Mouse (Mus musculus): ENCODE data around the gene Wdr63. TPM values are rescaled to one million over a fixed set of nuclear protein-coding genes. Genes with fewer than 3 reads are reported as not detected.

Gene Wdr63
- polyA plus RNA-seq, 1 experiment: not detected

DNA sequence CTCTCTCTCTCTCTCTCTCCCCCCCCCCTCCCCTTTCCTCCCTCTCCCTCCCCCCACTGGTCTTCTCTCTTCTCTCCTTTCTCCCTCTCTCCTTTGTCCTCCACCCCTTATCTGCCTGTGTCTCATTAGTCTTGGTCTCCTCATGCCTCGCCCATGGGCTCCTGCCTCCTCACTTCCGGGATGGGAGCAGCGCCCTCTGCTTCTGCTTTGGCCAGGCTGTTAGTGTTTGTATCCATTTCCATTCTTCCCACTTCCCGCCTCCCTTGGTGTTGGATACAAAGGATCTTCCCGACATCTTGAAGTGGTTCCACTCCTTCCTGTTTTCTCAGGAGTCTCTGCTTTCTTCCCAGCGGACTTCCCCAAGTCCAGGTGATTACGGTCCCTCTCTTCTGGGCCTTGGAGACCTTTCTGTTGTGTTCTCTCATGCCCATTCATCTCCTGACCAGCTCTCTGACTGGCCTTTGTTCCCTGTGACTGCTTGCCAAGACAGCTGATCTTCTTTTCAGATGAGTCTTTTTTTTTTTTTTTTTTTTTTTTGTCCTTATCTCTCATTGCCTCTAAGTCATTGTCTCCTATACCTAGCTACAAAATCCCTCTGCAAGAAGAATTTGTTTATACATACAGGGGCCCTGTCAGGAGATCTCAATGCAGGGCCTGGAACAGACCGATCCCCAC, 96.2 kb downstream of the Wdr63 start:
- TF ChIP-seq GATA1 (IDR thresholded peaks at IDR 0.05; ENCODE audit: low read length): no peak

DNA sequence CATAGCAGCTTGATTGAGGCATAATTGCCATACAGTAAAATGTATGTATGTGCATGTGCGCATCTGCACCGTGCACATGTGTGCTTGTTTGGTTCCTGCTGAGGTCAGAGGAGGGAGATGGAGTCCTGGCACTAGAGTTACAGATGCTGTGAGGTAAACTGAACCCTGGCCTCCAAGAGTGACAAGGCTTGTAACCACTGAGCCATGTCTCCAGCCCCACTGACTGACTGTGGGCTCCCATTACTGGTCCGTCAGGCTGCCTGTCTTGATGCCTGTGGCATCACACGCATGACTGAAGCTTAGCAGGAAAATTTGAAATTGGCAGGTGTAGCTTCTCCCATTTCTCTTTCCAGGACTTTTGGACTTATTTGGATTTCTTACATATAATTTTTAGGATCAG, 97.2 kb downstream of the Wdr63 start:
- no peak for TF ChIP-seq GATA1 (IDR thresholded peaks at IDR 0.05; ENCODE audit: low read length)

DNA sequence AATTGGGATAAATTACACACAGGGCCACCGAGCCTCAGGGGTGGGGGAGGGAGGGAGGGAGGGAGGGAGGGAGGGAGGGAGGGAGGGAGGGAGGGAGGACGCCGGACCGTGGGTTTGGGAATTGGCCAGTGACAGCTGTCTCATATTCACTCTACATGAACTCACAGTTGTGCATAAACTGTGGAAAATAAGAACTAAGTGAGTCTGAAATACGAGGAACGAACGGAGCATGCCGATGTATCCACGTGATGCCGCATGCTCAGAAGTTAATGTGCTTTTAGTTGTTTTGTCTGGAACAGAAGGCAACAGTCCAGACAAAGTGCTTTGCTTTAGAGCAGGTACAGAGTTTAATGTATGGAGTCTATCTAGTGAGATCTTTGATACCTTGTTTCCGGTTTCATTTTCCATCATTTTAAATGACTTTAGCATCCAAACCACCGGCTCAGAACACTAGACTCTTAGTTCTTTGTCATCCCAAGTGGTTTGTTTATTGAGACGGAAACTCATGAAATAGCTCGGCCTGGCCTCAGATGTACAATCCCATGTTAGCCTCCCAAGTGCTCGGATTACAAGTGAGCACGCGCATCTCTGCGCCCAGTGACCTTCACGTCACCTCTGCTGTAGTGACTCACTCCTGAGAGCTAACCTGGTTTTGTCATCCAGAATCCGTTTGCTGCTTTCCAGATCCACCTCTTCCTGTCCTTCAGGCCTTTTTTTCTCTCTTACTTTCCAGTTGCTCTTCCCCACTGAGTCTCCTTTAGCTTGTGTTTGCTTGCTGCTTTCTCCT, 97.9 kb downstream of the Wdr63 start:
- no peak for TF ChIP-seq GATA1 (IDR thresholded peaks at IDR 0.05; ENCODE audit: low read length)

DNA sequence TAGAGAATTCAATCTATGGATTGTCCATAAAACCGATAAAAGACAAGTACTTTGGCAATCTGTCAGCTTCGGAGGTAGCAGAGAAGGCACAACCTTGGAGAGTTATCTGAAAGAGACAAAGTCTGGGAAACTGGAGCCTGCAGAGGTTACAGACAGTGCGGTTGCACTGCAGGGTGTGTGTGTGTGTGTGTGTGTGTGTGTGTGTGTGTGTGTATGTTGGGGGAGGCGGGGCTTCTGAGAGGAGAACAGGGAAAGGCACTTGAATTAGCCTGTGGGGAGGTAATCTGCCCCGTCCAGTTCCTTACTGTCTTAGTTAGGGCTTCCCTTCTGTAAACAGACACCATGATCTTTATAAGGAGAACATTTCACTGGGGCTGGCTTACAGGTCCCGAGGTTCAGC, 100.1 kb downstream of the Wdr63 start:
- no peak for TF ChIP-seq GATA1 (IDR thresholded peaks at IDR 0.05; ENCODE audit: low read length)

DNA sequence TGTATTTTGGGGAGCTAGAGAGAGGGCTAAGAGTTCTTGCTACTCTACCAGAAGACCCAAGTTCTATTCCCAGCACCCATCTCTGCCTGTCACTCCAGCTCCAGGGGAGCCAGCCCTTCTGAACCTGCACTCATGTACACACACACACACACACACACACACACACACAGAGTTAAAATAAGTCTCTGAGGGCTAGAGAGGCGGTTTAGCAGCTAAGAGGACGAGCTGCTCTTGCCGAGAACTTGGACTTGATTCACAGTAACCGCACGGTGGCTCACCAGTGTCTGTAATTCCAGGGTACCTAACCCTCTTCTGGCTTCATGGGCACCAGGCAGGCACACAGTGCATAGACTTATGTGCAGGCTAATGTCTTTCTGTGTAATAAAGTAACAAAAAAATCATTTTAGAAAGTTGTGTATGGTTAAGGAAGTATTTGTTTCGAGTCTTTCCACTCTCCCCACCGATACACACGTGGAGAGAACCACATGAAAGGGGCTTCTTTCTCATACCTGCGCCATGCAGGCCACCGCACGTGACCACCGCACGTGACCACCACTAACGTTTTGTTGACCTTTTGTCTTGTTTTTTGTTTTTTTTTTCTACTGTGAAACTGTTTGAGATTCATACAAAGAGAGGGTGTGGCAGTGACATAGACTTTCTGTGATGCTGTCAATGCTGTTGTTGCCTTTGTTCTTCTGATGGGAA, 103.4 kb downstream of the Wdr63 start:
- TF ChIP-seq GATA1 (IDR thresholded peaks at IDR 0.05; ENCODE audit: low read length): no peak

DNA sequence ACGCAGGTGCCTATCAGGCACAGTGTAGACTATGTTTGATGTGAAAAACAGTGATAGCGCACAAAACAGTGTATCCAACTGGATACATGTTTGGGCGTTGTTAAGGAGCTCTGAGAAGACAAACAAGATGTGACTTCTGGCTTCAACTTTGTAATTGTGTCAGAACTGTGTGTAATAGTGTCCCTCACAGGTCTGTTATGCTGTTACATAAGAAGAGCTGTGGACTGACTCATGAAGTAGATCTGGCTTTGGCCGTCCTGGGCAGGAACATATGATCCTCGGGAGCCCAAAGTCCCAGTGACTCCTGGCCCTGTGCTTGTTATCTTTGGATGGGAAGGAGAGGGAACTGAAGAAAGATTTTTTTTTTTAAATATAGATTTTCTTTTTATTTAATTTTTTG, 112.4 kb downstream of the Wdr63 start:
- no peak for TF ChIP-seq GATA1 (IDR thresholded peaks at IDR 0.05; ENCODE audit: low read length)

DNA sequence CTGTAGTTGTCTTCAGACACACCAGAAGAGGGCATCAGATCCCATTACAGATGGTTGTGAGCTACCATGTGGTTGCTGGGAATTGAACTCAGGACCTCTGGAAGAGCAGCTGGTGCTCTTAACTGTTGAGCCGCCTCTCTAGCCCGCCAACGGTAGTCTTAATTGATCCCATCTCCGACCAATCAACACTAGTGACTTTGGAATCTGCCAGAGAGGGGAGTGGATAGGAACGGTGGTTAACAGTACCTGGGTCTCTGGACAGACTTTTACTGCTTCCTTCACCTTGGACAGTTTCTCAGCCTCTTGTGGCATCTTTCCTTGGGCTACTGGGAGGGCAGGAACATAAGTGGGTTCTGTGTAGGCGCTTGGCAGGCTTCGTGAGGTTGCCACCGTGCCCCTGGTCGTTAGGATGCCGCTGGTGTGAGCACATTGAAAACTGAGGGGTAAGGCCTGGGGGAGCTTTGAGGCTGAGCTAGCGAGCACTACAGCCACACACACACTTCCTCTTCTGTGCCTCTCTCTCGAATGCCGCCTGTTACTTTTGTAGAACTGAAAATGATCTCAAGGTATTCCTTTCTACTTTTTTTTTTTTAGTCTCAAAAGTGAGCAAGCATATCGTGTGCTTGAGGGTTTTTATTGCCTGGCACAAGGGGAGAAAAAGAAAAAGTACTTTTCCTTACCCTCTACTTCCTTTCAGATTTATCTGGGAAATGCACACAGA, 114.3 kb downstream of the Wdr63 start:
- TF ChIP-seq GATA1 (IDR thresholded peaks at IDR 0.05; ENCODE audit: low read length): no peak

DNA sequence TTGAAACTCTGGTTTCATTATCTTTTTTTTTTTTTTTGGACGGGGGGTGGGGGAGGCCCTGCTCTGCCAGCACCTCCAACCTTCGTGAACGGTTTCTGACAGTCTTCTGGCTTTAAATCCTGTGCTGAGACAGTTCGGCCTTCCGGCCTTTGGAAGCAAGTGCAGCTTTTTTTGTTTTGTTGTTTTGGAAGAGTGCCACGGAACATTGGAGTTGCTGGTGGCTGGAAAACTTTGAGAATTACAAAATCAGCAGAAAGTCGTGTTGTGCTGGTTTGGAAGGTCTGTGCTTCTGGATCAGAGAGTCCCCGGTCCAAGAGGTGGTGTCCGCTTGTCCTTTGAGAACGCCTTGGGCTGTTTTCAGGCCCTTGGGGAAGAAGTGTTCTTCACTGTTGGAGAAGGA, 115.1 kb downstream of the Wdr63 start:
- TF ChIP-seq GATA1 (IDR thresholded peaks at IDR 0.05; ENCODE audit: low read length): no peak

DNA sequence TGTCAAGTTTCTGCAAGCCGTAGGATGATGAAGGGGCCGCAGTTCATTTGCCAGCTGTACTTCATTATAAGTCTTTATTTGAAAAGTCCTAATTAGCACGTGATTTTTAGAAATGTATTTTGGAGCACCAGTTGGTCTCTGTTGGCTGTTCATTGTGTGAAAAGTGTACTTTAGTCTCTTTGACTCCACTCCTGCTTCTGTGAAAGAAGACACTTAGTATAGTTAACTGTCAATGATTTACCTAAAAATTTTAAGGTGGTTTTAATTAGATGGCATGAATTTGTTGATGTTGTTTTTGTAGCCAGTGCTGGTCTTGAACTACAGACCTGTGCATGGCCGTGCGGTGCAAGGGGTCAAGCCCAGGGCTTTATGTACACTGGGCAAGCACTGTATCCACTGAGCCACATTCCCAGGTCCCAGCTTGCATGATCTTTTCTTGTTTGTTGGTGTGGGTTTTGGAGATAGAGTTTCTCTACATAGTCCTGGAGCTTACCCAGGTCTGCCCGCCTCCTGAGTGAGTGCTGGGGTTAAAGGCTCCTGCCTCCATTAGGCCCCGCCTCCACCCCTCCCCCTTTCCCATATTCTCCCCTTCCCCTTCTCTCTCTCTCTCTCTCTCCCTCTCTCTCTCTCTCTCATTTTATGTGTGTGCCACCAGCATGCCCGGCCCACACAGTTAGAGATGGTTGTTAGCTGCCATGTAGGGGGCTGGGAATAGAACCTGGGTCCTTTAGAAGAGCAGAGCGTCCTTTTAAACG, 115.8 kb downstream of the Wdr63 start:
- no peak for TF ChIP-seq GATA1 (IDR thresholded peaks at IDR 0.05; ENCODE audit: low read length)

DNA sequence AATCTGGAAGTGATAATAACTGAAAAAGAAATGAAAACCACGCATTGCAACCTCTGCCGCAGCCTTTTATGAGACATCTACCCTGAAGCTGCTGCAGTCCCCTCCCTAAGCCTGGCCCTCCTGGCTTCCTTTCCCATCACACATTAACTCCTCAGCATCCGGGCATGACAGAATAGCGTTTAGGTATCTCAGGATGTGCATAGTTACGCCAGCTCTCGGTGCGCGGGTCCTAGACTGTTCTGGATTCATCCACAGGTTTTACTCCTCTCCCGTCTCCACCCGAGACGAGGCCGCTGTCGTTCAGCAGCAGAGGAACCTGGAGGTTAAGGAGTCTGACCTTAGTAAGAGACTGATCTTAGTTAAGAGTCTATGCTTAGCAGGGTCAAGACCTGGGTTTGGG, 116.8 kb downstream of the Wdr63 start:
- TF ChIP-seq GATA1 (IDR thresholded peaks at IDR 0.05; ENCODE audit: low read length): no peak

Other genes with a start within 250 kb of the Wdr63 start
- gene Bcl10, start 185.3 kb downstream of the Wdr63 start, polyA plus RNA-seq (2012): 12.4 and 14.7 TPM in 2 replicates
- gene 2410004B18Rik, start 170.1 kb downstream of the Wdr63 start, polyA plus RNA-seq (2012): 28.3 and 29.3 TPM in 2 replicates
- not detected in 2 replicates for gene Syde2, start 120.3 kb downstream of the Wdr63 start, polyA plus RNA-seq (2012)
- not detected in 2 replicates for gene Mcoln3, start 9.3 kb upstream of the Wdr63 start, polyA plus RNA-seq (2012)
- not detected in 2 replicates for gene Mcoln2, start 41.7 kb upstream of the Wdr63 start, polyA plus RNA-seq (2012)
- not detected in 2 replicates for gene Lpar3, start 112.8 kb upstream of the Wdr63 start, polyA plus RNA-seq (2012)